Mouse (Mus musculus) G1E (cell line): ENCODE measurements around the gene Usp3. TPM values are rescaled to one million over a fixed set of nuclear protein-coding genes. Genes with fewer than 3 reads are reported as not detected.

Experiments used
- ATAC-seq: 2 replicates; pipeline ENCODE4 v1.8.0; 2016; ENCODE audit warnings: mild to moderate bottlenecking; ENCODE audit not compliant: insufficient number of reproducible peaks, poor library complexity, low FRiP score, severe bottlenecking; ENCODE audit errors: extremely low read depth
- DNase-seq: peaks from one replicate; pipeline ENCODE4 v3.0.0; 2012; ENCODE audit warnings: low spot score
- H3K27me3 ChIP-seq: 2 replicates; pipeline ENCODE4 v1.6.1; 2012; ENCODE audit warnings: mild to moderate bottlenecking, low read length, inconsistent platforms; ENCODE audit not compliant: insufficient read depth
- H3K36me3 ChIP-seq: replicated peaks from 2 replicates; pipeline ENCODE3; 2012; ENCODE audit warnings: mild to moderate bottlenecking, inconsistent platforms
- H3K4me1 ChIP-seq: 2 replicates; pipeline ENCODE4 v1.6.1; 2012; ENCODE audit warnings: low read depth, low read length, inconsistent platforms, mixed read lengths; ENCODE audit not compliant: insufficient read depth
- H3K4me3 ChIP-seq: 2 replicates; pipeline ENCODE4 v1.5.1; 2012; ENCODE audit warnings: low read depth, mild to moderate bottlenecking, inconsistent platforms, low read length, moderate library complexity, mixed read lengths
- H3K9me3 ChIP-seq: replicated peaks from 2 replicates; pipeline ENCODE4 v1.6.1; 2012; ENCODE audit warnings: inconsistent platforms
- CTCF ChIP-seq: IDR thresholded peaks from 2 replicates; pipeline ENCODE4 v1.5.1; 2012; ENCODE audit warnings: low read depth, low read length, inconsistent platforms, mixed read lengths
- GATA1 ChIP-seq: IDR thresholded peaks from 2 replicates; pipeline ENCODE4 v1.6.1; 2012; ENCODE audit warnings: borderline replicate concordance, low read length, inconsistent platforms, mixed read lengths
- GATA2 ChIP-seq: IDR thresholded peaks from 2 replicates; pipeline ENCODE4 v1.6.1; 2012; ENCODE audit warnings: low read depth, low read length, inconsistent platforms, borderline replicate concordance
- POLR2AphosphoS5 ChIP-seq: IDR thresholded peaks from 2 replicates; pipeline ENCODE4 v1.6.1; 2012; ENCODE audit warnings: low read depth, low read length, inconsistent platforms; ENCODE audit not compliant: insufficient replicate concordance
- TAL1 ChIP-seq: conservative IDR thresholded peaks from 2 replicates; pipeline ENCODE4 v1.6.1; 2012; ENCODE audit warnings: low read depth, low read length, inconsistent platforms, mixed read lengths
- polyA plus RNA-seq: library from polyadenylated mRNA; stranded (reverse); fragments of >175 nt; gene quantifications from 2 replicates; pipeline ENCODE4 v1.2.3, GENCODE M21; 2012
- total RNA-seq, 2 experiments: library from RNA; stranded (forward) in 1 of 2; stranded (reverse) in 1 of 2; fragments of 200-1000 nt in 1 of 2; fragments of >200 nt in 1 of 2; fragmentation: Nextera tagmentation in 1 of 2; gene quantifications; 2 replicates each; pipeline ENCODE4 v1.2.3; 2014 to 2017

Gene Usp3
- total and polyA plus RNA-seq, 3 experiments = 12.8 to 73.9 (median 35.5) TPM

DNA sequence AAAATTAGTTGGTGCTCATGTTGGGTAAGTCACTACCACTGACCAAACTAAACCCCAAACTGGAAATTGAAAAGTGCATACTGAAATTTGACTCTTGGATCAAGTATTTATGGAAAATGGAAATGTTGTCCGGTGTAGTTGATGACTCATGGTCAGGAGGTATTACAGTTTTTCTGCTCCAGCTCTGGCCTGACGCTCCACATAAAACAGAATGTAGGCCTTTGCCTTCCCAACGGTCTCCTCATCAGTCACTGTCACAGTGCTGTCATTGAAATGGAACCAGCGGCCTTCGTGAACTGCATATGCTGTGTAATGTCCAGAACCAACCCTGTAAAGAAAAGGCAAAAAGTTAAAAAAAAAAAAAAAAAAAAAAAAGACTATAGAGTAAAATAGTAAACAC is 74.7 kb downstream of the Usp3 start:
- H3K36me3 ChIP-seq = peaks cover 91% of the 10 kb centered on the region
- TF ChIP-seq TAL1 (no peak), POLR2AphosphoS5 (no peak), GATA1 (no peak), CTCF (no peak), GATA2 (no peak)
- no peaks in the 10 kb centered on the region for H3K27me3 ChIP-seq
- no peak overlapping the region for H3K4me3 ChIP-seq
- peaks cover 20% of the 10 kb centered on the region for H3K4me1 ChIP-seq
- ATAC-seq (no peak), DNase-seq (no peak)
- H3K9me3 ChIP-seq = no peaks in the 10 kb centered on the region

DNA sequence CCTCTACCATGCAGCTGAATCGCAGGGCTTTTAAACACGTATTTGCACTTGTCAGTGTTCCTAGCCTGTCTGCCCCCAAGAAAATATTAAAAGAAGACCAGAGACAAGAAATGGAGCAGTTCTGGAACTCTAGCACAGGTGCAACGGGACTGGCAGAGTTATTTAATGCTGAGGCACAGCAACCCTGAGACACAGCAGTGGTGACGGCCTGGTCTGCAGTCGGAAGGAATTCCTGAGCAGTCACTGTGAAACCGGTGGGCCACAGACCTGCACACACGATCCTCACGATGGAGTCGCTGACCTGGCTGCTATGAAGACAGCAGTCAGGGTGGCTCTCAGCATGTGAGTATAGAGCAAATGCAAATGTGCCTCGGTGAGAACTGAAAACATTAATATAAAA is 75.2 kb downstream of the Usp3 start:
- Histone ChIP-seq H3K4me1 (peaks cover 25% of the 10 kb centered on the region), H3K9me3 (no peaks in the 10 kb centered on the region), H3K36me3 (peaks cover 93% of the 10 kb centered on the region), H3K27me3 (no peaks in the 10 kb centered on the region), H3K4me3 (no peak overlapping the region)
- ATAC-seq = no peak
- TF ChIP-seq GATA1 = no peak
- no peak for TF ChIP-seq GATA2
- TF ChIP-seq CTCF = no peak
- no peak for TF ChIP-seq TAL1
- TF ChIP-seq POLR2AphosphoS5 = no peak
- DNase-seq = no peak

DNA sequence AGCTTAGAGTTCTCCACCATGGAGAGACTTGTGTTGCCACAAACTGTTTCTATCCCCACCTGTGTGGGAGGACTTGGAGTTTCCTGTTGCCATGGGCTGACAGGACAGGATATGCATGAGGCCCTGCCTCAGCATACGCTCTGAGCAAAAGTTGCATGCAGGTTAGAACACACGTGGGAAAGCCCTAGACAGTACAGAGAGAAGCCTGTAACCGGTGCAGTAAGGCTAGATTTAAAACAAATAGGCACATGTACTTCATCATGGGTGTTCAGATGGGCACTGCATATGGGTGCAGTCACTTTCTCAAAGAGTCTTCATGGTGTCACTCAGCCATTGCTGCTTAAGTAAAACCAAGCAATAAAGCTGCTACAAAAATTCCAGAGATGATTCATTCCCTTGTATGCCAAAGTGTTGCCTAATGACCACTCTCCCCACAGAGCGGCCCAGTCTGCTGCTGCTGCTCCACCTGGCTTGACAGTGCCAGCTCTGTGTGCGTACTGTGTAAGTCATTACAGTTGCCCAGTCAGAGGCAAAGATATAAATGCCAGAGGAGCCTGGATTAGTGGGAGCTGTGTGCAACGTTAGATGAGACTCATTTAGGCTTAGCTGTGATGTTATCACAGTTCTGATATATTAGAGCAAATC is 76.5 kb downstream of the Usp3 start:
- Histone ChIP-seq H3K9me3 (no peaks in the 10 kb centered on the region), H3K27me3 (no peaks in the 10 kb centered on the region), H3K4me1 (peaks cover 33% of the 10 kb centered on the region), H3K36me3 (peaks cover 84% of the 10 kb centered on the region), H3K4me3 (no peak overlapping the region)
- no peak for DNase-seq
- ATAC-seq = no peak
- TF ChIP-seq GATA1 = no peak

DNA sequence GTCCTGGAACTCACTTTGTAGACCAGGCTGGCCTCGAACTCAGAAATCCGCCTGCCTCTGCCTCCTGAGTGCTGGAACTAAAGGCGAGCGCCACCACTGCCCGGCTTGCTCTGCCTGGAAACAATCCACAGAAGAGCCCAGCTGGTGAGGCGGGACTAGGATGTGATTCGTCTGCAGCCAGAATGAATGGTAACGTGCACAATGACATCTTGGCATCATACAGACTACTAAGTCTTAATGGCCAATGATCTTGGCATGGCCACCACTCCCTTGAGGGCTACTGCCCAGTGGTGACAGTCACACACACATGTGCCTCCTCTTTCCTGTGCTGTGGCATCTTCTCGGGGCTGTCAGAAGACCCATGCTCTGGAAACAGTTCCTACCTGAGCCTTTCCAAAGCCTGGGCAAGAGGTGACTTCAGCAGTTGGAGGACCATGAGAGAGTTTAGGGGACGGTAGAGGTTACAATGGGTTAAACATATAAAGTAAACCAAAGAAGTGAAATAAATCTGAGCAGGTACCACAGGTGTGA is 77.2 kb downstream of the Usp3 start:
- peaks cover 36% of the 10 kb centered on the region for H3K4me1 ChIP-seq
- H3K27me3 ChIP-seq = no peaks in the 10 kb centered on the region
- TF ChIP-seq TAL1 = no peak
- TF ChIP-seq CTCF = no peak
- TF ChIP-seq GATA2 = no peak
- no peak for TF ChIP-seq GATA1
- no peak for TF ChIP-seq POLR2AphosphoS5
- DNase-seq (no peak), ATAC-seq (no peak)
- no peaks in the 10 kb centered on the region for H3K9me3 ChIP-seq
- H3K36me3 ChIP-seq = peaks cover 80% of the 10 kb centered on the region
- no peak overlapping the region for H3K4me3 ChIP-seq

DNA sequence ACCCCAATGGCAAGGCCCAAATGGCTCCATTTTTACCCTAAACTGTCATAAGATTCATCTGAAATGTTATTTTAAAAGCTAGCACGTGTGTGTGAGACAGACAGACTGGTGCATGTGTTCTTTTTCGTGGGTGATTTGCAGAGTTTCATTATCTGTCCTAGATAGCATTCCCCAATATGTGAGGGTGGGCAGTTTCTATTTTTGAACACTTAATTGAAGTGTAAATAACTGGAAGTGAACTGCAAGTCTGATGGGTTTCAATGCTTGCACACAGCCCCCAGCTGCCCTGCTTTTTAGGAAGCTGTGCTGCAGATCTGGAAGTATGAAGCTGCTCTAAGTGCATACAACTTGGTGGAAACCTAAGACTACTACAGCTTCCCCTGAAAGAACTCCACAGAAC is 77.8 kb downstream of the Usp3 start:
- H3K36me3 ChIP-seq = peaks cover 80% of the 10 kb centered on the region
- ATAC-seq = no peak
- no peak for DNase-seq
- TF ChIP-seq GATA1 = no peak
- peaks cover 42% of the 10 kb centered on the region for H3K4me1 ChIP-seq
- no peaks in the 10 kb centered on the region for H3K27me3 ChIP-seq
- no peak overlapping the region for H3K4me3 ChIP-seq
- H3K9me3 ChIP-seq = no peaks in the 10 kb centered on the region

- Histone ChIP-seq H3K4me3 (no peak within 1 kb of the TSS), H3K27me3 (no peaks in the 10 kb centered on the region), H3K4me1 (peaks cover 49% of the 10 kb centered on the region), H3K36me3 (peaks cover 80% of the 10 kb centered on the region), H3K9me3 (no peaks in the 10 kb centered on the region)
- DNase-seq = no peak
- no peak for ATAC-seq
- TF ChIP-seq GATA2 (no peak), TAL1 (no peak), CTCF (no peak; the same call in 1 of the 2 replicates), POLR2AphosphoS5 (no peak), GATA1 (no peak)
Observed at GRCm38 (mm10) chr9:66514256-66514770, 78.6 kb downstream of the Usp3 start, which contains the start of gene Fbxl22. Gene Fbxl22 (minus strand): TSS chr9:66514593.

GRCm38 (mm10) chr9:66513661-66514255 is 79.2 kb downstream of the Usp3 start:
- no peak for DNase-seq
- no peaks in the 10 kb centered on the region for H3K27me3 ChIP-seq
- H3K36me3 ChIP-seq = peaks cover 80% of the 10 kb centered on the region
- peaks cover 54% of the 10 kb centered on the region for H3K4me1 ChIP-seq
- H3K9me3 ChIP-seq = no peaks in the 10 kb centered on the region
- no peak for TF ChIP-seq GATA2
- no peak for TF ChIP-seq GATA1
- 0 out of 2 replicates have a peak, but pooled peaks have one; percentile 66 for TF ChIP-seq CTCF
- H3K4me3 ChIP-seq = no peak overlapping the region
- no peak for ATAC-seq
